In the genomic region with DNA sequence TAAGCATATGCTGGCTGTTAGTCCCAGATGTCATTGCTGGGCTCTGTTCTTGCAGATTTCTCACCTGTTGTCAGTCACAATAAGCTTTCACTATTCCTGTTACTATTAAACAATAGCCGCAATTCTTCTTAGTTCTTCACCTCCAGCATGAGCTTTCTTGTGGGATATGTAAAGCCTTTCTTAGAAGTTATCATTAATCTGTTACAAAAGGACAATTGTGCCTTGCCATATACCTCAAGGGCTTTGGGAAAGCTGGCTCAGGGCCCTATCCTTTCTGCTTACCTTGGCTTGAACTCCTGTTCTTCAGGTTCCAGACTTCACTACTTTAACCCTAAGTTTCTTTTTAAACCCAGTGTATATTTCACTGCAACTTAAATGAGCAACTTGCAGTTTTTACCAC, we compare ENCODE assay signal across 12 mouse cellular contexts.
"Had no signal": no experiment of that assay in that cellular context is flagged by ENCODE, and none has a peak within 500 bp of the region (broad histone marks: within the 10 kb centered on the region; RNA-seq: fewer than 3 reads in every experiment).

No protein-coding gene starts in this region.

- DNase-seq: retina, postnatal 1 day; right cerebral cortex, adult 18-20 months; right cerebral cortex, postnatal 14 days; right cerebral cortex, postnatal 25 days; right cerebral cortex, postnatal 4 days; spleen, adult 18-20 months; thymus, adult 18-20 months; thymus, adult 2 months; thymus, postnatal 14 days; thymus, postnatal 25 days; thymus, postnatal 36 days; thymus, postnatal 4 days had no signal
